Mouse (Mus musculus) ES-E14 (cell line): Measurements from ENCODE around the gene Opa3. TPM values are rescaled to one million over a fixed set of nuclear protein-coding genes. Genes with fewer than 3 reads are reported as not detected.
A peak's percentile ranks its signal among the peaks of the same experiment; 100 is the strongest.

ENCODE experiments used
- DNase-seq: peaks from one replicate; pipeline ENCODE4 v3.0.0-alpha.2; 2013; ENCODE audit warnings: low read depth, low spot score
- H3K27ac ChIP-seq: 2 replicates; pipeline ENCODE4 v1.5.1; 2012; ENCODE audit warnings: low read depth, mild to moderate bottlenecking, low read length, moderate library complexity, mixed read lengths; ENCODE audit not compliant: poor library complexity, insufficient read depth, severe bottlenecking
- H3K36me3 ChIP-seq: 2 replicates; pipeline ENCODE4 v1.6.1; 2012; ENCODE audit warnings: mild to moderate bottlenecking, low read length, moderate library complexity, mixed read lengths; ENCODE audit not compliant: control insufficient read depth, poor library complexity, insufficient read depth, severe bottlenecking
- H3K4me1 ChIP-seq, 2 experiments: fragments of 150-350 bp in 1 of 2; sonication (generic) in 1 of 2; 2 replicates each; pipeline ENCODE4 v1.6.1; 2012; ENCODE audit warnings: low read length in 2 of 2, mild to moderate bottlenecking in 1 of 2, mixed read lengths in 1 of 2; ENCODE audit not compliant: control insufficient read depth in 2 of 2, insufficient read depth in 2 of 2, poor library complexity in 1 of 2
- H3K4me3 ChIP-seq, 2 experiments: fragments of 150-350 bp in 1 of 2; sonication (generic) in 1 of 2; 2 replicates each; pipeline ENCODE4 v1.5.1; 2012; ENCODE audit warnings: low read length in 2 of 2, low read depth in 1 of 2, mild to moderate bottlenecking in 1 of 2, mixed read lengths in 1 of 2; ENCODE audit not compliant: insufficient read depth in 1 of 2, poor library complexity in 1 of 2, severe bottlenecking in 1 of 2
- H3K9ac ChIP-seq: 2 replicates; pipeline ENCODE4 v1.6.1; 2012; ENCODE audit warnings: low read depth, mild to moderate bottlenecking, low read length, mixed read lengths; ENCODE audit not compliant: poor library complexity, insufficient read depth, severe bottlenecking
- H3K9me3 ChIP-seq: fragments of 150-350 bp; sonication (generic); 2 replicates; pipeline ENCODE4 v1.6.1; 2012; ENCODE audit warnings: low read depth, mild to moderate bottlenecking, low read length; ENCODE audit not compliant: control insufficient read depth, insufficient read depth
- CHD2 ChIP-seq: IDR thresholded peaks from 2 replicates; pipeline ENCODE4 v1.6.1; 2014; ENCODE audit warnings: mild to moderate bottlenecking, low read depth, low read length, inconsistent platforms
- HCFC1 ChIP-seq: IDR thresholded peaks from 2 replicates; pipeline ENCODE4 v1.6.1; 2012; ENCODE audit warnings: low read length, inconsistent platforms, borderline replicate concordance; ENCODE audit not compliant: insufficient read depth
- MAFK ChIP-seq: IDR thresholded peaks from 2 replicates; pipeline ENCODE4 v1.6.1; 2014; ENCODE audit warnings: mild to moderate bottlenecking, low read depth, low read length, inconsistent platforms; ENCODE audit not compliant: insufficient read depth
- ZC3H11A ChIP-seq: IDR thresholded peaks from 2 replicates; pipeline ENCODE4 v1.6.1; 2012; ENCODE audit warnings: low read depth, mild to moderate bottlenecking, inconsistent platforms, low read length, borderline replicate concordance
- ZNF384 ChIP-seq: IDR thresholded peaks from 2 replicates; pipeline ENCODE4 v1.6.1; 2012; ENCODE audit warnings: low read depth, low read length, inconsistent platforms
- in situ Hi-C, 2 experiments: fragments of 600-800 bp; cut with MboI; formaldehyde crosslinking; loops; one replicate each; pipeline ENCODE4 v1.15.1; 2025; ENCODE audit warnings: low sequenced_read_pairs in 2 of 2, inconsistent platforms in 1 of 2; ENCODE audit not compliant: unreplicated experiment in 2 of 2
- total RNA-seq: library from RNA; depleted of rRNA; stranded (reverse); fragments of 300-350 nt; gene quantifications from 2 replicates; pipeline ENCODE4 v1.2.3, GENCODE M21; 2012

The Opa3 gene
- total RNA-seq, 1 experiment, result 15.8 TPM

GRCm38 (mm10) chr7:19257390-19258022, 29.4 kb downstream of the Opa3 start:
- Histone ChIP-seq H3K36me3 (peaks cover 42% of the 10 kb centered on the region), H3K27ac (peak overlapping the region; percentile 14; the same call in 1 of the 2 replicates)

GRCm38 (mm10) chr7:19258336-19258735, 30.2 kb downstream of the Opa3 start:
- Histone ChIP-seq H3K27ac (no peak overlapping the region), H3K9me3 (no peaks in the 10 kb centered on the region), H3K36me3 (peaks cover 44% of the 10 kb centered on the region), H3K4me1 (peaks cover 0 to 18% of the 10 kb centered on the region in 2 experiments; a peak in 2 of 4 replicates), H3K4me3 (no peak overlapping the region), H3K9ac (no peak overlapping the region)
- in situ Hi-C loops, result no loop called here
- no peak for DNase-seq
- TF ChIP-seq HCFC1 (no peak), MAFK (no peak), ZNF384 (no peak), CHD2 (no peak), ZC3H11A (no peak)

More at GRCm38 (mm10) chr7:19257390-19258022, 29.4 kb downstream of the Opa3 start:
- Histone ChIP-seq H3K9me3 (no peaks in the 10 kb centered on the region), H3K4me3 (0 out of 4 replicates have a peak overlapping the region, but pooled peaks of 1 of the 2 experiments have one; percentile 8), H3K9ac (no peak overlapping the region), H3K4me1 (peaks cover 0 to 18% of the 10 kb centered on the region in 2 experiments; a peak in 2 of 4 replicates)
- TF ChIP-seq CHD2 (0 out of 2 replicates have a peak, but pooled peaks have one; percentile 42), HCFC1 (0 out of 2 replicates have a peak, but pooled peaks have one; percentile 26), ZC3H11A (no peak), MAFK (no peak)
- in situ Hi-C loops, result no loop called here
- DNase-seq, result peak; percentile 96

DNA sequence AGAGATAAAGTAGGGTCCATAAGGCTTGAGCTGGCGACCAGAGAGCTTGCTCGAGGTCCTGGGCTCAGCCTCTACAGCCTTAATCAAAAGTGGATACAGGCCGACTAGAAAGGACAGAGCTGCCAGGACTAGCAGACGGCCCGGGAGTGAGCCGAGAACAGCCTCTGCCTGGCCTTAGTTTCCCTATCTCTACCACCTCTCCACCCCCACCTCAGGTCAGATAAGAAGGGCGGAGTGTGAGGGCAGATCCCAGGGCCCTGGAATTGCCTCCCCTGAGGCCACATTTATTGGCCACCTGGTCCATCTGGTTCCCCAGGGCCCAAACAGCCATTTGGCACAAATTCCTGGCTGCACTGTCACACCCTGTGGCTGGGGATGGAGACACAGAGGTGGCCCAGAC, 37.0 kb downstream of the Opa3 start:
- no peak overlapping the region for H3K27ac ChIP-seq
- H3K4me1 ChIP-seq, result peaks cover 9 to 38% of the 10 kb centered on the region in 2 experiments
- H3K9me3 ChIP-seq, result no peaks in the 10 kb centered on the region
- in situ Hi-C loops, result no loop called here
- TF ChIP-seq CHD2, result no peak
- TF ChIP-seq ZNF384, result no peak
- TF ChIP-seq MAFK, result no peak
- TF ChIP-seq ZC3H11A, result no peak
- no peak for TF ChIP-seq HCFC1
- no peak overlapping the region for H3K9ac ChIP-seq
- H3K4me3 ChIP-seq, result no peak overlapping the region
- DNase-seq, result no peak
- H3K36me3 ChIP-seq, result peaks cover 55% of the 10 kb centered on the region

GRCm38 (mm10) chr7:19265928-19266822, 38.0 kb downstream of the Opa3 start:
- peaks cover 9 to 34% of the 10 kb centered on the region in 2 experiments for H3K4me1 ChIP-seq
- TF ChIP-seq HCFC1, result no peak
- TF ChIP-seq ZC3H11A, result no peak
- TF ChIP-seq CHD2, result no peak
- TF ChIP-seq MAFK, result no peak
- TF ChIP-seq ZNF384, result no peak
- in situ Hi-C loops, result no loop called here
- H3K4me3 ChIP-seq, result no peak overlapping the region
- H3K36me3 ChIP-seq, result peaks cover 46% of the 10 kb centered on the region
- no peaks in the 10 kb centered on the region for H3K9me3 ChIP-seq
- DNase-seq, result no peak
- H3K27ac ChIP-seq, result peak overlapping the region; percentile 0
- H3K9ac ChIP-seq, result peak overlapping the region; percentile 39
